Mouse (Mus musculus): Measurements from ENCODE around the gene Tjp1. TPM values are rescaled to one million over a fixed set of nuclear protein-coding genes. Genes with fewer than 3 reads are reported as not detected.

The Tjp1 gene
- polyA plus RNA-seq, 1 experiment: 19.3 TPM

- peaks cover 22% of the 10 kb centered on the region for H3K79me2 ChIP-seq (ENCODE audit: control insufficient read depth, insufficient read depth)
- no peak overlapping the region for H3ac ChIP-seq (ENCODE audit: control insufficient read depth, insufficient read length, low read depth)
- no peak overlapping the region for H3K4me3 ChIP-seq (ENCODE audit: insufficient read depth, poor library complexity, severe bottlenecking)
- H3K27me3 ChIP-seq (ENCODE audit: control insufficient read depth, insufficient read depth, insufficient read length): no peaks in the 10 kb centered on the region
- H3K79me3 ChIP-seq (ENCODE audit: low read depth): peaks cover 21% of the 10 kb centered on the region
- no peak for TF ChIP-seq MYOG (IDR thresholded peaks at IDR 0.05; ENCODE audit: control insufficient read depth, extremely low read depth, insufficient read length)
- no peak for TF ChIP-seq USF1 (IDR thresholded peaks at IDR 0.05; ENCODE audit: low read depth)
- TF ChIP-seq CEBPB (IDR thresholded peaks at IDR 0.05; ENCODE audit: low read depth): no peak
- TF ChIP-seq MAX (IDR thresholded peaks at IDR 0.05): no peak
- TF ChIP-seq CTCF (IDR thresholded peaks at IDR 0.05; ENCODE audit: control insufficient read depth, insufficient read depth, insufficient read length): no peak
- no peak for TF ChIP-seq MYOD1 (IDR thresholded peaks at IDR 0.05; ENCODE audit: control insufficient read depth, insufficient read length, low read depth)
- TF ChIP-seq FOSL1 (IDR thresholded peaks at IDR 0.05; ENCODE audit: insufficient read depth, low read length, poor library complexity, severe bottlenecking): no peak
- H3K36me3 ChIP-seq (ENCODE audit: control insufficient read depth, insufficient read depth): no peaks in the 10 kb centered on the region
Observed at GRCm38 (mm10) chr7:65373336-65373735, 154.2 kb downstream of the Tjp1 start.

- Histone ChIP-seq H3K79me3 (ENCODE audit: low read depth) (peaks cover 36% of the 10 kb centered on the region), H3ac (ENCODE audit: control insufficient read depth, insufficient read length, low read depth) (peak overlapping the region; percentile 4), H3K36me3 (ENCODE audit: control insufficient read depth, insufficient read depth) (no peaks in the 10 kb centered on the region), H3K4me3 (ENCODE audit: insufficient read depth, poor library complexity, severe bottlenecking) (peak overlapping the region; percentile 68), H3K79me2 (ENCODE audit: control insufficient read depth, insufficient read depth) (peaks cover 38% of the 10 kb centered on the region), H3K27me3 (ENCODE audit: control insufficient read depth, insufficient read depth, insufficient read length) (no peaks in the 10 kb centered on the region)
- no peak for TF ChIP-seq CTCF (IDR thresholded peaks at IDR 0.05; ENCODE audit: control insufficient read depth, insufficient read depth, insufficient read length)
- TF ChIP-seq USF1 (IDR thresholded peaks at IDR 0.05; ENCODE audit: low read depth): no peak
- no peak for TF ChIP-seq MYOD1 (IDR thresholded peaks at IDR 0.05; ENCODE audit: control insufficient read depth, insufficient read length, low read depth)
- no peak for TF ChIP-seq FOSL1 (IDR thresholded peaks at IDR 0.05; ENCODE audit: insufficient read depth, low read length, poor library complexity, severe bottlenecking)
- no peak for TF ChIP-seq MYOG (IDR thresholded peaks at IDR 0.05; ENCODE audit: control insufficient read depth, extremely low read depth, insufficient read length)
- no peak for TF ChIP-seq MAX (IDR thresholded peaks at IDR 0.05)
- TF ChIP-seq CEBPB (IDR thresholded peaks at IDR 0.05; ENCODE audit: low read depth): no peak
Observed at GRCm38 (mm10) chr7:65371765-65372164, 155.8 kb downstream of the Tjp1 start.

- no peaks in the 10 kb centered on the region for H3K36me3 ChIP-seq (ENCODE audit: control insufficient read depth, insufficient read depth)
- H3ac ChIP-seq (ENCODE audit: control insufficient read depth, insufficient read length, low read depth): peak overlapping the region; percentile 47
- TF ChIP-seq CEBPB (IDR thresholded peaks at IDR 0.05; ENCODE audit: low read depth): no peak
- no peak for TF ChIP-seq CTCF (IDR thresholded peaks at IDR 0.05; ENCODE audit: control insufficient read depth, insufficient read depth, insufficient read length)
- H3K4me3 ChIP-seq (ENCODE audit: insufficient read depth, poor library complexity, severe bottlenecking): peak overlapping the region; percentile 68
- H3K79me3 ChIP-seq (ENCODE audit: low read depth): peaks cover 43% of the 10 kb centered on the region
- peaks cover 45% of the 10 kb centered on the region for H3K79me2 ChIP-seq (ENCODE audit: control insufficient read depth, insufficient read depth)
- no peaks in the 10 kb centered on the region for H3K27me3 ChIP-seq (ENCODE audit: control insufficient read depth, insufficient read depth, insufficient read length)
Observed at GRCm38 (mm10) chr7:65370787-65371616, 156.6 kb downstream of the Tjp1 start.

GRCm38 (mm10) chr7:65370381-65370786 lies 157.2 kb downstream of the Tjp1 start:
- peak overlapping the region; percentile 89 for H3ac ChIP-seq (ENCODE audit: control insufficient read depth, insufficient read length, low read depth)
- TF ChIP-seq USF1 (IDR thresholded peaks at IDR 0.05; ENCODE audit: low read depth) (no peak), MYOG (IDR thresholded peaks at IDR 0.05; ENCODE audit: control insufficient read depth, extremely low read depth, insufficient read length) (no peak), CTCF (IDR thresholded peaks at IDR 0.05; ENCODE audit: control insufficient read depth, insufficient read depth, insufficient read length) (no peak), CEBPB (IDR thresholded peaks at IDR 0.05; ENCODE audit: low read depth) (no peak), MYOD1 (IDR thresholded peaks at IDR 0.05; ENCODE audit: control insufficient read depth, insufficient read length, low read depth) (no peak), FOSL1 (IDR thresholded peaks at IDR 0.05; ENCODE audit: insufficient read depth, low read length, poor library complexity, severe bottlenecking) (no peak), MAX (IDR thresholded peaks at IDR 0.05) (no peak)
- peaks cover 52% of the 10 kb centered on the region for H3K79me2 ChIP-seq (ENCODE audit: control insufficient read depth, insufficient read depth)
- peaks cover 49% of the 10 kb centered on the region for H3K79me3 ChIP-seq (ENCODE audit: low read depth)
- H3K27me3 ChIP-seq (ENCODE audit: control insufficient read depth, insufficient read depth, insufficient read length): no peaks in the 10 kb centered on the region
- peak overlapping the region; percentile 68 for H3K4me3 ChIP-seq (ENCODE audit: insufficient read depth, poor library complexity, severe bottlenecking)
- H3K36me3 ChIP-seq (ENCODE audit: control insufficient read depth, insufficient read depth): no peaks in the 10 kb centered on the region

GRCm38 (mm10) chr7:65369101-65369500 lies 158.5 kb downstream of the Tjp1 start:
- H3K79me3 ChIP-seq (ENCODE audit: low read depth): peaks cover 61% of the 10 kb centered on the region
- H3ac ChIP-seq (ENCODE audit: control insufficient read depth, insufficient read length, low read depth): no peak overlapping the region
- peak overlapping the region; percentile 68 for H3K4me3 ChIP-seq (ENCODE audit: insufficient read depth, poor library complexity, severe bottlenecking)
- TF ChIP-seq MAX (IDR thresholded peaks at IDR 0.05): no peak
- no peak for TF ChIP-seq MYOD1 (IDR thresholded peaks at IDR 0.05; ENCODE audit: control insufficient read depth, insufficient read length, low read depth)
- no peak for TF ChIP-seq FOSL1 (IDR thresholded peaks at IDR 0.05; ENCODE audit: insufficient read depth, low read length, poor library complexity, severe bottlenecking)
- TF ChIP-seq CTCF (IDR thresholded peaks at IDR 0.05; ENCODE audit: control insufficient read depth, insufficient read depth, insufficient read length): no peak
- no peak for TF ChIP-seq USF1 (IDR thresholded peaks at IDR 0.05; ENCODE audit: low read depth)
- TF ChIP-seq MYOG (IDR thresholded peaks at IDR 0.05; ENCODE audit: control insufficient read depth, extremely low read depth, insufficient read length): no peak
- no peak for TF ChIP-seq CEBPB (IDR thresholded peaks at IDR 0.05; ENCODE audit: low read depth)
- no peaks in the 10 kb centered on the region for H3K27me3 ChIP-seq (ENCODE audit: control insufficient read depth, insufficient read depth, insufficient read length)
- H3K36me3 ChIP-seq (ENCODE audit: control insufficient read depth, insufficient read depth): no peaks in the 10 kb centered on the region
- peaks cover 64% of the 10 kb centered on the region for H3K79me2 ChIP-seq (ENCODE audit: control insufficient read depth, insufficient read depth)
